8 mouse cellular contexts compared by ENCODE assay signal in the genomic region with DNA sequence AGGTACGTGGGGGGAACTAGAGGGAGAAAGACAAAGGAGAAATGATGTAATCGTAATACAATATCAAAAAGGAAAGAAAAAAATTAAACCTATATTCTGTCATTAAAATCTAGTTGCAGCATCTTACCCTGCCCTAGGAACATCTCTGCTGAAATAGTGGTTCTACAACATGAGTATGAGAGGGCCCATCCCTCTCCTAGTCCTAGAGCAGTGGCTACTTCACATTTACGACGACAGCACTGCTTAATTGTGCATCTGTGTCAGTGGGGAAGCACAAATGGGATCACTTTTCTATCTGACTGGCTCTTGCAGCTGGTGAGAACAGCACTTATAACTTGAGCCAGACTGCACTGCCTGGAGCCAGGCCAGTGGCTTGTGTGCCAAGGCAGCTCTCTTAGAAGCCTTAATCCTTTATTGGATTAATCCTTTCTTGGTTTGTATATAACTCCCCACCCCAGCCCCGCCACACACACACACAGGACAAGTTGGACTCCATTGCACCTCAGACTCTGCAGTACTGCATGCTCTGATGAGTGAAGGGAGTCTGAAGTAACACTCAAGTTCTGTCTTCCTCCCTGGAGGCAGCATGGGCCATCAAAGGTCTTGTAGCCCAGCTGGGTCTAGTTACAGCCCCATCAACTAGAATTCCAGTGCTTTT. TPM values are rescaled to one million over a fixed set of nuclear protein-coding genes. Genes with fewer than 3 reads are reported as not detected.
DNase-seq lines count a peak whose midpoint lies in the region; ATAC-seq and TF ChIP-seq lines count a peak whose summit lies in the region.

No protein-coding gene starts in this region.

- no peak overlapping the region for H3K9ac ChIP-seq in hindbrain, embryonic 15.5 days
- H3K9ac ChIP-seq in midbrain, embryonic 15.5 days = no peak overlapping the region

- peak overlapping the region; percentile 63 for H3K27ac ChIP-seq in gastrocnemius, adult 2 months
- peak overlapping the region; percentile 52 for H3K27ac ChIP-seq in hindbrain, embryonic 15.5 days (replicated peaks)
- peak overlapping the region; percentile 75 for H3K27ac ChIP-seq in midbrain, embryonic 15.5 days

- ATAC-seq in hindbrain, embryonic 15.5 days (ENCODE audit: low FRiP score, low read depth) = peak; percentile 80
- ATAC-seq in midbrain, embryonic 15.5 days (replicated peaks) = peak; percentile 67

- no peaks in the 10 kb centered on the region for H3K27me3 ChIP-seq in hindbrain, embryonic 15.5 days
- H3K27me3 ChIP-seq in midbrain, embryonic 15.5 days (replicated peaks) = no peaks in the 10 kb centered on the region

- no peaks in the 10 kb centered on the region for H3K36me3 ChIP-seq in hindbrain, embryonic 15.5 days
- H3K36me3 ChIP-seq in midbrain, embryonic 15.5 days (replicated peaks) = no peaks in the 10 kb centered on the region

- 48% methylated on average over 5 of the region's 5 CpGs for WGBS in hindbrain, embryonic 15.5 days
- whole genome bisulfite sequencing in midbrain, embryonic 15.5 days = 53% methylated on average over 5 of the region's 5 CpGs

- TF ChIP-seq CTCF in gastrocnemius, adult 2 months (IDR thresholded peaks at IDR 0.05) = no peak

- peaks cover 28% of the 10 kb centered on the region for H3K4me1 ChIP-seq in hindbrain, embryonic 15.5 days (replicated peaks)
- peaks cover 24% of the 10 kb centered on the region for H3K4me1 ChIP-seq in midbrain, embryonic 15.5 days

- peak; percentile 43 for DNase-seq in adrenal gland, postnatal 25 days
- peak; percentile 56 to 72 for DNase-seq in cerebellum, postnatal 25 days
- DNase-seq in gastrocnemius, adult 2 months = peak; percentile 86
- peak; percentile 30 to 62 for DNase-seq in left cerebral cortex, adult 18-20 months (ENCODE audit: low spot score in 2 of 2)
- DNase-seq in urinary bladder, postnatal 25 days (ENCODE audit: low spot score) = peak; percentile 33
- no peak for DNase-seq in thymus, adult 18-20 months

- intact Hi-C loops in gastrocnemius, adult 2 months (cut with DNase I) = no loop called here

- peak overlapping the region; percentile 11; the same call in 1 of the 2 replicates for H3K4me3 ChIP-seq in gastrocnemius, adult 2 months
- no peak overlapping the region for H3K4me3 ChIP-seq in hindbrain, embryonic 15.5 days
- H3K4me3 ChIP-seq in midbrain, embryonic 15.5 days = no peak overlapping the region

- H3K9me3 ChIP-seq in hindbrain, embryonic 15.5 days = no peaks in the 10 kb centered on the region
- no peaks in the 10 kb centered on the region for H3K9me3 ChIP-seq in midbrain, embryonic 15.5 days

- no peak overlapping the region for H3K4me2 ChIP-seq in hindbrain, embryonic 15.5 days
- H3K4me2 ChIP-seq in midbrain, embryonic 15.5 days = no peak overlapping the region

RNA-seq across cellular contexts. Expression of a gene that starts 46.3 kb away (rescaled TPM):
- not detected in 2 replicates for total RNA-seq in adrenal gland, postnatal 25 days (2021)
- total RNA-seq in gastrocnemius, adult 2 months (2021) = under 1 TPM; 0.25 to 0.61 TPM
- 0.19 and 0.39 TPM in 2 replicates for polyA plus RNA-seq in hindbrain, embryonic 15.5 days (2015; fragmentation: Nextera tagmentation; extraction: Ambion mirVana)
- total RNA-seq in left cerebral cortex, adult 18-20 months (2021) = under 1 TPM; 0.23 to 0.42 TPM
- polyA plus RNA-seq in midbrain, embryonic 15.5 days (2015; fragmentation: Nextera tagmentation; extraction: Ambion mirVana) = 0.22 and 0.35 TPM in 2 replicates

RNA-seq across cellular contexts. Expression of a gene that starts 48.9 kb away (rescaled TPM):
- 122 and 143 TPM in 2 replicates for total RNA-seq in adrenal gland, postnatal 25 days (2021)
- 10 to 100 TPM; 45.8 to 47.4 TPM for total RNA-seq in gastrocnemius, adult 2 months (2021)
- 83.0 and 91.5 TPM in 2 replicates for polyA plus RNA-seq in hindbrain, embryonic 15.5 days (2015; fragmentation: Nextera tagmentation; extraction: Ambion mirVana)
- 100 to 1,000 TPM; 107 to 108 TPM for total RNA-seq in left cerebral cortex, adult 18-20 months (2021)
- polyA plus RNA-seq in midbrain, embryonic 15.5 days (2015; fragmentation: Nextera tagmentation; extraction: Ambion mirVana) = 95.3 and 95.5 TPM in 2 replicates

Comparison
In these comparisons a context has a peak if more than half of its experiments do, and no peak if none do; other contexts are left out.
1. DNase-seq: peak in adrenal gland, postnatal 25 days (single experiment), cerebellum, postnatal 25 days (2 of 2), gastrocnemius, adult 2 months (single experiment), left cerebral cortex, adult 18-20 months (2 of 2) and urinary bladder, postnatal 25 days (single experiment); none in thymus, adult 18-20 months (0 of 2).
2. Peak in every context shown above with its lines, with median percentiles within 50 percentile points of each other: H3K27ac ChIP-seq.